Mouse (Mus musculus): ENCODE measurements at regions not wholly inside any gene's neighbourhood (a gene's known extent, or its start where the extent isn't known, plus 50 kb on each side); places are given as distances from the start of the nearest gene placed in this dataset.
"Not testable (repeated sequence)": the region's sequence is repeated elsewhere in the genome, so short reads cannot be mapped to it uniquely, and the experiment has no call there.

GRCm38 (mm10) chr17:29436484-29436870, 54.1 kb upstream of the Pim1 start:
- TF ChIP-seq CTCF (IDR thresholded peaks at IDR 0.05; ENCODE audit: control insufficient read depth, insufficient read depth, insufficient replicate concordance, low read depth, low read length); POLR2A (IDR thresholded peaks at IDR 0.05; ENCODE audit: control insufficient read depth, low read depth, low read length): not testable (repeated sequence)
